Mouse (Mus musculus): Measurements from ENCODE around the gene Ccp110.

Ccp110 gene

GRCm38 (mm10) chr7:118769208-118769607 lies 56.9 kb downstream of the Ccp110 start:
- ATAC-seq (ENCODE audit: low TSS enrichment), result no peak

DNA sequence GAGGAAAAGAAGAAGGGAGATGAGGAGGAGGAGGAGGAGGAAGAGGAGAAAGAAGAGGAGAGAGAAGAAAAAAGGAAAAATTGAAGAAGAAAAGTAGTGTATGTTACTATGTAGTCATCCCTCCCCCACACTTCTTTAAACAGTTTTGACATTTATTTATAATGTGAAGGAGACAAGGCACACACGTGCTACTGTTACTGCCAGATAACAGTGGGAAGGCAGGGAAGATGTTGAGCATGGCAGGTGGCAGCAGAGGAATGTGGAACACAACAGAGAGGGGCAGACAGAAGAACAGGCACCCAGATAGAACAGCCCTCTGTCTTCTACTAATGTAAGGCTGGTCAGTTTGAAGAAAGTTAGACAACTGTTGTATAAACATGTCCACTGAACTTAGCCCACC lies 57.3 kb downstream of the Ccp110 start:
- no peak for ATAC-seq (ENCODE audit: low TSS enrichment)

DNA sequence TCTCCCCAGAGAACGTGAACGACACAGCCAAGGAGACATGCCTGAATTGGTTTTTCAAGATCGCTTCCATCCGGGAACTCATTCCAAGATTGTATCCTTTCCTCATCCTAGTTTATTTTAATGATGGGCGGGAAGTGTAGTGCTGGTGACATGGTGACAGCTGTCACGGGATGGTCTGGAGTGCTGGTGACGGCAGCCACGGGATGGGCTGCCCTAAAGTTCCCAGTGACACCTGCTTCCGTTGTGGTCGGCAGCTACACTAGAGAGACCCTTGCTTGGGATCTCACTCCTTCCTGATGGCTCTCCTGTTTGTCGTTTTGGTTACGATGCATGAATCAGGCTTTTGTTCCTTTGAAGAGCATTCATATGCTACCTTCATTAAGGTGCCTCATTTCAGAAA lies 60.7 kb downstream of the Ccp110 start:
- ATAC-seq (ENCODE audit: low TSS enrichment), result no peak

DNA sequence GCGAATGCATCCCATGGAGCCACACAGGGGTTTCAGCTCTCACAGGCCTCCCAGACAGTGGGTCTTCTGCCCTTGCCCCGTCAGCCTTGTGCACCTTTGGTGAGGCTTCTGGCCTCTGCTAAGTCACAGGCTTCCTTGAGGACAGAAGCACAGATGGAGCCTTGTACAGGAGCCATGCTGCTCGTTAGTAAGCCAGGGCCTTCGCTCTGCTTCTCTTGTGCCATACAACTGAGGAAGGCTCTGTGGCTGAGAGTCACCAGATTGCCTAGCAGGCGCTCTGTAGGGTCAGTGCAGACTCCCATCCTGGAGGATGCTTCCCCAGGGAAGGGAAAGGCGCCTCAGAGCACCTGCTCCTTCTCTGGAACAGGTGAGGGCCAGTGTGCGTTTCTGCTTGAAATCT lies 63.6 kb downstream of the Ccp110 start:
- no peak for ATAC-seq (ENCODE audit: low TSS enrichment)

- ATAC-seq (ENCODE audit: low TSS enrichment), result no peak
Measured at GRCm38 (mm10) chr7:118776491-118776890, 64.1 kb downstream of the Ccp110 start.

- ATAC-seq (ENCODE audit: low TSS enrichment), result 0 out of 2 replicates have a peak, but pooled peaks have one; percentile 20
Measured at GRCm38 (mm10) chr7:118777598-118778394, 65.4 kb downstream of the Ccp110 start.

- ATAC-seq (ENCODE audit: low TSS enrichment), result no peak
Measured at GRCm38 (mm10) chr7:118778561-118778960, 66.2 kb downstream of the Ccp110 start.

DNA sequence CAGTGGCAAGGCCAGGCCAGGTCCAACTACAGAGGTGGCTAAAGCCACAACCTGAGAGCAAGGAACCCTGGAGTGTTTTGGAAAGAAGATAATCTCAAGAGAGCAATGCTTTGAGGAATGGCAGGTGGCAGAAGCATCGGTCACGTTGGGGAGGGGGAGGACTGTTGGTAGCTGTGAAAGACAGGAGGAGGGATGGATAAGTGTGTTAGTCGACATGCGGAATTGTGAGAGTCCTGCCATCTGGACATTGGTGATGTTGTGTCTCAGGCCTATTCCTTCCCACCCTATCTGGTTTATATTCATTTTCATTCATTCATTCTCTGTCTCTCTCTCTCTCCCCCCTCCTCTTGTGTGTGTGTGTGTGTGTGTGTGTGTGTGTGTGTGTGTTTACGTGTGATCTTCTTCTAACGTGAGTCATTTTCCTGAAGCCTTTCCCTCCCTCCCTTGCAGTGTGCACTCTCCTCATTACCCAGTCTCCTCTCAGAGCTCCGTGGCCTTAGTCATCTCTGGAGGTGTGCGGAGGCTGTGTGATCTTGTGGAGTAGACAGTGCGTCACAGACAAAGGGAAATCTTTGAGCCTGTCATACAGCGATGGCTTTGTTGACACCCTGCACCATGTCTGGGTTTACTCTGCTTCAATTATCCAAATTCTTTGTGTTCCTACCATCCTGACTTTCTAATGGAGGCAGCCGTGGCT lies 71.1 kb downstream of the Ccp110 start:
- ATAC-seq (ENCODE audit: low TSS enrichment), result peak; percentile 91

GRCm38 (mm10) chr7:118786091-118786490 lies 73.7 kb downstream of the Ccp110 start:
- ATAC-seq (ENCODE audit: low TSS enrichment), result no peak
